Mouse (Mus musculus) forelimb bud, embryonic 11.5 days (tissue): ENCODE measurements around the gene Vmn1r21.
A peak's percentile ranks its signal among the peaks of the same experiment; 100 is the strongest.
"Not testable (repeated sequence)": the region's sequence is repeated elsewhere in the genome, so short reads cannot be mapped to it uniquely, and the experiment has no call there.

Experiments used
- DNase-seq: peaks from one replicate; pipeline ENCODE4 v3.0.0-alpha.2; 2012; ENCODE audit warnings: low read depth, low spot score

Vmn1r21 gene

GRCm38 (mm10) chr6:57850286-57850685 is at the start of gene Vmn1r21:
Gene Vmn1r21, minus strand, starts transcription at chr6:57850343.
- DNase-seq, result no peak

GRCm38 (mm10) chr6:57859043-57860042 is 9.2 kb upstream of the Vmn1r21 start:
- peak; percentile 45 for DNase-seq

GRCm38 (mm10) chr6:57851177-57851576 is 1.0 kb upstream of the Vmn1r21 start:
- DNase-seq, result not testable (repeated sequence)

- DNase-seq, result no peak
Observed at GRCm38 (mm10) chr6:57839693-57840408, 10.3 kb downstream of the Vmn1r21 start.

- peak; percentile 12 for DNase-seq
Observed at GRCm38 (mm10) chr6:57825259-57825715, 24.9 kb downstream of the Vmn1r21 start.

- DNase-seq, result peak; percentile 67
Observed at GRCm38 (mm10) chr6:57824422-57825258, 25.5 kb downstream of the Vmn1r21 start, which contains the start of gene Vopp1. Gene Vopp1, minus strand, starts transcription at chr6:57825159.

GRCm38 (mm10) chr6:57823461-57823860 is 26.7 kb downstream of the Vmn1r21 start:
- DNase-seq, result no peak

- peak; percentile 67 for DNase-seq
Observed at GRCm38 (mm10) chr6:57822648-57823410, 27.3 kb downstream of the Vmn1r21 start.

- no peak for DNase-seq
Observed at GRCm38 (mm10) chr6:57814436-57814940, 35.7 kb downstream of the Vmn1r21 start.

GRCm38 (mm10) chr6:57811748-57812730 is 38.1 kb downstream of the Vmn1r21 start:
- no peak for DNase-seq

- DNase-seq, result no peak
Observed at GRCm38 (mm10) chr6:57805218-57806069, 44.7 kb downstream of the Vmn1r21 start.

- DNase-seq, result no peak
Observed at GRCm38 (mm10) chr6:57803130-57803529, 47.0 kb downstream of the Vmn1r21 start.

- no peak for DNase-seq
Observed at GRCm38 (mm10) chr6:57798986-57799385, 51.2 kb downstream of the Vmn1r21 start.

- DNase-seq, result no peak
Observed at GRCm38 (mm10) chr6:57796853-57797423, 53.2 kb downstream of the Vmn1r21 start.

GRCm38 (mm10) chr6:57795835-57796234 is 54.3 kb downstream of the Vmn1r21 start:
- DNase-seq, result no peak
